Mouse (Mus musculus): ENCODE measurements around the gene Bet1. TPM values are rescaled to one million over a fixed set of nuclear protein-coding genes. Genes with fewer than 3 reads are reported as not detected.

Bet1 gene
- 40.0 TPM for polyA plus RNA-seq (2015; fragmentation: Illumina TruSeq; extraction: RNeasy Lipid Tissue Mini Kit (QIAGEN cat#74804); ENCODE audit: low read depth, low replicate concordance)

DNA sequence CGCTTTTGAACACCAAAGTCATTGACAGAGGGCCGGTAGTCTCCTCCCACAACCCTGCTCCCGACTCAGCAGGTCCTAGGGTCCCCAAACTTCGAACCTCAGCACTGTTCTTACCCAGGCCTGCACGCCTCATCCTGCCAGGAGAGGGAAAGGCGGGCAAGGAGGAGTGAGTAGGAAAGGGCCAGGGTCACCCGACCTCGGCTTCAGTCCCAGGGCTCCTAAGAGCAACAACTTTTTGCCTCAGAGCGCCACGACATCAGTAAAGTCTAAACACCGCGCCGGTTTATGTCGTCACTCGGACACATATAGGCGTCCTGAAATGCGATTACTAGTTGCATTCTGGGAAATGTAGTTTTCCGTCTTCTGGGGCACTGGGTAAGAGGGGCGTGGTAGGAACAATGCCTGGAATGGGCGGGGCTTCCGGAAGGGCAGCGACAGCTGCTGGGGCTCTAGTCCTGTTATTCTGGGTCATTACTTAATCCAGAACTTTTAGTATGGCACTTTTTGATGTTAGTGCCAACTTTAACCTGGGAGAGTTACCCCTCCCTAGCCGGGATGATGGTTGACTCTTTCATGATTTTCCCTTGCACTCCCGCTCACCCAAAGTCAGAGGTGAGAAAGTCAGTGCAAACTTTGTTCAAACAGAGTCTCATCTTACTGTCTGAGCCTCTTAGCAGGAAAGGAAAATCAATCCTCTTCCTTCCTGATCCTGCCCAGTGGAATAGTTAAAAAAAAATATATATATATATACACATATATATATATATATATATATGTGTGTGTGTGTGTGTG lies at the start of gene Bet1:
TSS of gene Bet1 (minus strand) at position 310 of the 792 bp plus-strand sequence.

Other genes starting within 250 kb of the Bet1 start
- gene Tfpi2, start 98.1 kb downstream of the Bet1 start, polyA plus RNA-seq (2015; fragmentation: Illumina TruSeq; extraction: RNeasy Lipid Tissue Mini Kit (QIAGEN cat#74804); ENCODE audit: low read depth, low replicate concordance) = not detected
- gene Gngt1, start 93.2 kb downstream of the Bet1 start, polyA plus RNA-seq (2015; fragmentation: Illumina TruSeq; extraction: RNeasy Lipid Tissue Mini Kit (QIAGEN cat#74804); ENCODE audit: low read depth, low replicate concordance) = not detected
- 55.4 TPM for gene Gng11, start 83.1 kb downstream of the Bet1 start, polyA plus RNA-seq (2015; fragmentation: Illumina TruSeq; extraction: RNeasy Lipid Tissue Mini Kit (QIAGEN cat#74804); ENCODE audit: low read depth, low replicate concordance)

Measured in brain, adult 10 weeks (tissue).